Mouse (Mus musculus): ENCODE data around the gene Impdh2.
A peak's percentile ranks its signal among the peaks of the same experiment; 100 is the strongest.

- TF ChIP-seq POLR2A (IDR thresholded peaks at IDR 0.05; ENCODE audit: low read depth, low read length) (peak; percentile 100), CTCF (conservative IDR thresholded peaks at IDR 0.05 in 1 of 2, IDR thresholded peaks at IDR 0.05 in 1 of 2; ENCODE audit: low read depth in 2 of 2, low read length in 2 of 2) (peak; percentile 45 to 82; a peak in 3 of 4 replicates), EP300 (IDR thresholded peaks at IDR 0.05; ENCODE audit: low read length) (no peak; the same call in 1 of the 2 replicates), KAT2A (IDR thresholded peaks at IDR 0.05; ENCODE audit: insufficient replicate concordance, low read length) (peak; percentile 68; the same call in 1 of the 2 replicates), GABPA (IDR thresholded peaks at IDR 0.05; ENCODE audit: insufficient replicate concordance, low read depth, low read length) (peak; percentile 85)
Measured at GRCm38 (mm10) chr9:108566815-108567776, 7.0 kb downstream of the Impdh2 start, which contains the start of gene Ndufaf3.
